Mouse (Mus musculus): ENCODE data around the gene Otub2. TPM values are rescaled to one million over a fixed set of nuclear protein-coding genes. Genes with fewer than 3 reads are reported as not detected.

The Otub2 gene
- polyA plus RNA-seq, 1 experiment from 2014 or later: 23.1 TPM

- Histone ChIP-seq H3K4me3 (replicated peaks) (no peak overlapping the region), H3K36me3 (no peaks in the 10 kb centered on the region), H3K27me3 (replicated peaks) (no peaks in the 10 kb centered on the region), H3K27ac (replicated peaks) (no peak overlapping the region), H3K4me1 (no peaks in the 10 kb centered on the region), H3K9me3 (replicated peaks) (no peaks in the 10 kb centered on the region), H3K9ac (replicated peaks) (no peak overlapping the region), H3K4me2 (no peak overlapping the region)
- ATAC-seq (ENCODE audit: low FRiP score): no peak
- 60% methylated on average over 5 of the region's 5 CpGs for WGBS
These were observed 12.4 kb upstream of the Otub2 start for GRCm38 (mm10) chr12:103376124-103376523.

DNA sequence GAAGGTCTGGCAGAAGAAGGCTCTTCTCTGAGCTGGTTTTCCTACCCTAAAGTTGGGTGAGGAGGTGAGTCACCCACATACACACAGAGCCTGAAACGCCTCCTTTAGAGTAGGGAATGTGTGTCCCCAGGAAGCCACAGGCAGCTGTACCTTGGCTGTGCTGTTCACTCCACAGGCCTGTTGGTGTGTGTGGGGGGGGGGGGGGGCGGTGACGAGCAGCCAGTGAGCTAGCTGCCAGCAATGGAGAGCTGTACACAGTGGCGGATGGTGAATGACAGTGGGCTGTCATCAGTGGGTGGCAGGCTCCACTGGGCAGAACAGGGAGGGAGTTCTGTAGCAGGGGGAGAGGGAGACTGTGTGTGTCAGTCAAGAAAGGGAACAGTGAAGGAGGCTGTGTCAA lies 11.7 kb upstream of the Otub2 start:
- no peak overlapping the region for H3K27ac ChIP-seq (replicated peaks)
- ATAC-seq (ENCODE audit: low FRiP score): no peak
- H3K4me1 ChIP-seq: no peaks in the 10 kb centered on the region
- no peak overlapping the region for H3K4me2 ChIP-seq
- H3K9me3 ChIP-seq (replicated peaks): no peaks in the 10 kb centered on the region
- no peaks in the 10 kb centered on the region for H3K36me3 ChIP-seq
- no peaks in the 10 kb centered on the region for H3K27me3 ChIP-seq (replicated peaks)
- H3K4me3 ChIP-seq (replicated peaks): no peak overlapping the region
- 58% methylated on average over 4 of the region's 4 CpGs for WGBS
- H3K9ac ChIP-seq (replicated peaks): no peak overlapping the region

- Histone ChIP-seq H3K4me3 (replicated peaks) (no peak overlapping the region), H3K4me1 (no peaks in the 10 kb centered on the region), H3K36me3 (no peaks in the 10 kb centered on the region), H3K9ac (replicated peaks) (no peak overlapping the region), H3K9me3 (replicated peaks) (no peaks in the 10 kb centered on the region), H3K4me2 (no peak overlapping the region), H3K27me3 (replicated peaks) (no peaks in the 10 kb centered on the region), H3K27ac (replicated peaks) (no peak overlapping the region)
- ATAC-seq (ENCODE audit: low FRiP score): no peak
- 84% methylated on average over 4 of the region's 4 CpGs for WGBS
These were observed 8.3 kb upstream of the Otub2 start for GRCm38 (mm10) chr12:103380226-103380625.

- Histone ChIP-seq H3K36me3 (no peaks in the 10 kb centered on the region), H3K27me3 (replicated peaks) (no peaks in the 10 kb centered on the region), H3K4me3 (replicated peaks) (peak overlapping the region; percentile 76), H3K4me2 (peak overlapping the region; percentile 82), H3K4me1 (peaks cover 21% of the 10 kb centered on the region), H3K9me3 (replicated peaks) (no peaks in the 10 kb centered on the region), H3K9ac (replicated peaks) (peak overlapping the region; percentile 92; the same call in 1 of the 2 replicates), H3K27ac (replicated peaks) (no peak overlapping the region)
- no peak for ATAC-seq (ENCODE audit: low FRiP score)
- 62% methylated on average over 2 of the region's 2 CpGs for WGBS
These were observed 856 bp downstream of the Otub2 start for GRCm38 (mm10) chr12:103389348-103389727.

DNA sequence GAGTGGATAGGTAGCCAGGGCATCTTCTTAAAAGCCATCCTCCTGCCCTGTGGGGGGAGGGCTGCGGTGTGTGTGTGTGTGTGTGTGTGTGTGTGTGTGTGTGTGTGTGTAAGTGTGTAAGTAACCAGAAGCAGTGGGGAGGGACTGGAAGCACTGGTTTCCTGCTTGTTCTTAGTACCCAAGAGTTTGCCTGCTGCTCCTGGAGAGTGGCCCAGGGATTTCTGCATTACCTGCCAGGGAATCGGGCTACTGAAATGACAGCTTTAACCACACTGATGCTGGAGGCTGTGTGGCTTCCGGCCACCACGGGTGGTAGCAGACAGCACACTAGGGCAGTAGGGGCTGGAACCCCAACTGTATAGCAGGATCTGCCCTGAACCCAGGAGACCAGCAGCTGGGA lies 1.5 kb downstream of the Otub2 start:
- peaks cover 21% of the 10 kb centered on the region for H3K4me1 ChIP-seq

DNA sequence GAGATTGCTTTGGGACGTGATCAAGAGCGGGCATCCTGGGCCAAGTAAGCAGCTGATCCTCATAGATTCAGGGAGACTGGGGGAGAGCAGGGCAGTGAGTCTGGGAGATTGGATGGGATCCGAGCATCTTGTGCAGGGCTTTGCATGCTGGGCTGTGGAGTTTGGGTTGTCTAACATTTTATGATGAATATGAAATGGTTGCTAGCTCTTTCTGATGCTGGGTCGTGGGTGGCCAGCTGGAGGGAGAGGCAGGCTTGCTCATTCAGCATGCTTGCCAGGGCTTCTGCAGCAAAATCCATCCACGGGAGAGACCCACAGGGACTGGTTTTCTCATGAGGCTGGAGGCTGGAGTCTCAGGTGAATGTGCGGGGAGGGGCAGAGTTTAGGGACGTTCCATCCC lies 2.6 kb downstream of the Otub2 start:
- Histone ChIP-seq H3K9ac (replicated peaks) (no peak overlapping the region), H3K9me3 (replicated peaks) (no peaks in the 10 kb centered on the region), H3K4me2 (no peak overlapping the region), H3K4me1 (peaks cover 21% of the 10 kb centered on the region), H3K36me3 (no peaks in the 10 kb centered on the region), H3K27ac (replicated peaks) (no peak overlapping the region), H3K4me3 (replicated peaks) (no peak overlapping the region), H3K27me3 (replicated peaks) (no peaks in the 10 kb centered on the region)
- no peak for ATAC-seq (ENCODE audit: low FRiP score)
- WGBS: 88% methylated on average over 7 of the region's 7 CpGs

More for the DNA sequence above, 1.5 kb downstream of the Otub2 start:
- no peaks in the 10 kb centered on the region for H3K36me3 ChIP-seq
- H3K9ac ChIP-seq (replicated peaks): 0 out of 2 replicates have a peak overlapping the region, but pooled peaks have one; percentile 3
- peak overlapping the region; percentile 82; the same call in 1 of the 2 replicates for H3K4me2 ChIP-seq
- no peaks in the 10 kb centered on the region for H3K9me3 ChIP-seq (replicated peaks)
- ATAC-seq (ENCODE audit: low FRiP score): no peak
- 81% methylated on average over 4 of the region's 4 CpGs for WGBS
- no peak overlapping the region for H3K27ac ChIP-seq (replicated peaks)
- H3K4me3 ChIP-seq (replicated peaks): no peak overlapping the region
- H3K27me3 ChIP-seq (replicated peaks): no peaks in the 10 kb centered on the region

DNA sequence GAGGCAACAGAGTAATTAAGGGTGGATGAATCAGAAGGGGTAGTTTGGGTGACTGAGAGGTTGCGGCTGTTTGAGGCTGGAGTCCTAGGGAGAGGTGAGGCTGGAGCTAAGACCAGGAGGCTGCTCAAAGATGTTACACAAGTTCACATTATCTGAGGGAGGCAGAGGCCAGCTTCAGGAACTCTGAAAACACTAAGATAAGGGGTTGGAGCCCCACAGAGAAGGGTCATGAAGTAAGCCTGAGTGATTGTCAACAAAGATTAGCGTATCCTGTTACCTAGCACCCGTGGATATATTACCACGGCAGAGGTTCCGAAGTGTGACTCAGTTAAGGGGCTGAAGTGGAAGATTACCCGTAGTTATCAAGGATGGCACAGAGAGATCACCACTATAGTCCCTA lies 5.0 kb downstream of the Otub2 start:
- Histone ChIP-seq H3K9ac (replicated peaks) (no peak overlapping the region), H3K4me3 (replicated peaks) (no peak overlapping the region), H3K4me2 (no peak overlapping the region), H3K27me3 (replicated peaks) (no peaks in the 10 kb centered on the region), H3K4me1 (peaks cover 21% of the 10 kb centered on the region), H3K9me3 (replicated peaks) (no peaks in the 10 kb centered on the region), H3K36me3 (no peaks in the 10 kb centered on the region), H3K27ac (replicated peaks) (no peak overlapping the region)
- WGBS: 60% methylated on average over 6 of the region's 6 CpGs
- no peak for ATAC-seq (ENCODE audit: low FRiP score)

DNA sequence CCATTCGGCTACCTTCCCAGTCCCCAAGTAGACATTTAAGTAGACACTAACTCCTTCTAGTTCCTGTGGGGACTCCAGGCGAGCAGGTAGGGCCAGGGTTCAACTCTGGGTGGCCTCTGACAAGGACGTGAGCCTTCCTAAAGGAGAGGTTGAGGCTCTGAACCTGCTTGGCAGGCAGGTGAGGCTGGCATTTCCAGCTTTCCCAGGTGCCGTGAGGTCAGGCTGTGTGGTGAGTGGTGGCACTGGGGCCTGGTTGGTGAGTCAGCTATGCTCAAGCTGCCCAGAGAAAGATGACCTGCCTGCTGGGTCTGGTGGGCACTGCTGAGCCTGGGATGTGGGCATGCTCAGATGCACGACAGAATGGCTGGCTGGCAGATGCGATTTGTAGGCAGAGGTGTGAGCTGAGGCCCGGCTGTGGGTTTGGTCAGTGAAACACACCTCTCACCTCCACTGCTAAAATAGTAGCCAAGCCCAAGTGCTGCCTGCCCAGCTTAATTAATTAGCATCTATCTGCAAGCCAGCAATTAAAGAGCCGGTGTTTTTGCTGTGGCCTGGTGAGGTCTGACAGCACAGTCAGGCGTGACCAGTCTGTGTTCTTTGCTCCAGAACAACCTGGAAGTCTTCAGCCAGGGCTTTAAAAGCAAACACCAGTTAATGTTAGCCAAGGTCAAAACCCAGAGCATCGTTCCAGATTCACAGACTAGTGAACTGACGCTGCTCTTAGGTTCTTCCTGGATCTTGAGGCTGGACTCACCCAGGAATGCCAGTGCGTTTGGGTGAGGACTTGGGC lies 7.2 kb downstream of the Otub2 start:
- Histone ChIP-seq H3K4me1 (0 out of 2 replicates have a peak, but pooled peaks cover 2% of the 10 kb centered on the region), H3K27ac (replicated peaks) (no peak overlapping the region), H3K36me3 (no peaks in the 10 kb centered on the region), H3K9ac (replicated peaks) (no peak overlapping the region), H3K4me3 (replicated peaks) (no peak overlapping the region), H3K4me2 (no peak overlapping the region), H3K27me3 (replicated peaks) (no peaks in the 10 kb centered on the region), H3K9me3 (replicated peaks) (no peaks in the 10 kb centered on the region)
- 79% methylated on average over 12 of the region's 12 CpGs for WGBS
- no peak for ATAC-seq (ENCODE audit: low FRiP score)

DNA sequence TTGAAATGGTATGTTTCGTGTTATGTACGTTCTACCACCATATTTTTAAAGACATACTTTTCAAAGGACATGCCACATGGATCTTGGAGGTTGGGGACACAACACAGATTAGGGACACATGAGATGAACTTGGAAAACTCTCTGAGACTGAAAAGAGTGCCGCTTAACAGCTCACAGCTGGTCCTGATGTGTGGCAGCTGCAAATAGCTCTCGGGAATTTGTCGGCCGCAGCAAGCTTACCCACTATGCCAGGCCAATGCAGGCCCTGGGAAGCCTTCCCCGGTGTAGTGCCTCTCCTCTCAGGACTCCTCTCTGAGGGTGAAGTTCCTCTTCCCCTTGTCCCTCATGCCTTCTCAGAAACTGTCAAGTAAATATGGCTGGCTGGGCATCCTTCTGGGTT lies 8.3 kb downstream of the Otub2 start:
- Histone ChIP-seq H3K9ac (replicated peaks) (no peak overlapping the region), H3K36me3 (peaks cover 4% of the 10 kb centered on the region; the same call in 1 of the 2 replicates), H3K27ac (replicated peaks) (no peak overlapping the region), H3K4me1 (no peaks in the 10 kb centered on the region), H3K4me3 (replicated peaks) (no peak overlapping the region), H3K4me2 (no peak overlapping the region), H3K9me3 (replicated peaks) (no peaks in the 10 kb centered on the region), H3K27me3 (replicated peaks) (no peaks in the 10 kb centered on the region)
- ATAC-seq (ENCODE audit: low FRiP score): no peak
- 84% methylated on average over 7 of the region's 7 CpGs for WGBS

GRCm38 (mm10) chr12:103404131-103404530 lies 15.6 kb downstream of the Otub2 start:
- Histone ChIP-seq H3K4me2 (no peak overlapping the region), H3K27ac (replicated peaks) (no peak overlapping the region), H3K36me3 (peaks cover 62% of the 10 kb centered on the region), H3K9me3 (replicated peaks) (no peaks in the 10 kb centered on the region), H3K4me3 (replicated peaks) (no peak overlapping the region), H3K4me1 (no peaks in the 10 kb centered on the region), H3K9ac (replicated peaks) (no peak overlapping the region), H3K27me3 (replicated peaks) (no peaks in the 10 kb centered on the region)
- peak; percentile 8; the same call in 1 of the 2 replicates for ATAC-seq (ENCODE audit: low FRiP score)
- WGBS: 88% methylated on average over 18 of the region's 18 CpGs

DNA sequence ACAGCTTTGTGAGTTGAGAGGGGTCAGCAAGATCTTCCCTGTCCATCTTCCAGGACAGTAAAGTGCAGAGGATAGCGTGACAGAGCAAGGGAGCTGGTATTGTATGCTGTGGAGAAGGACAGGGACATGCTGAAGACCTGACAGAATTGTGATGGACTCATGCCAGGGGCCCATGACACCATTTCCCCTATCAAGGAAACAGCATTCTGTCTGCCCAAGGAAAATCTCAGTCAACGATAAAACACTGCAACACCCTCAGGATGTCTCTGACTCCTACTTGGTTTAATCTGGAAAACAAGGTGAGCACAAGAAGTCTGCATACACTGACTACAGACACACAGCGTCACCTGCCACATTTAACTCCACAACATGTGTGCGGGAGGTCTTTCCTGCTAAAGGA lies 19.2 kb downstream of the Otub2 start, which contains the start of gene 9330161L09Rik:
TSS of gene 9330161L09Rik (minus strand) at position 101 of the 400 bp plus-strand sequence.
- H3K36me3 ChIP-seq: peaks cover 94% of the 10 kb centered on the region
- no peaks in the 10 kb centered on the region for H3K27me3 ChIP-seq (replicated peaks)
- no peak for ATAC-seq (ENCODE audit: low FRiP score)
- no peak within 1 kb of the TSS for H3K4me2 ChIP-seq
- 97% methylated on average over 4 of the region's 4 CpGs for WGBS
- no peak within 1 kb of the TSS for H3K27ac ChIP-seq (replicated peaks)
- H3K4me1 ChIP-seq: no peaks in the 10 kb centered on the region
- H3K4me3 ChIP-seq (replicated peaks): no peak within 1 kb of the TSS
- H3K9me3 ChIP-seq (replicated peaks): no peaks in the 10 kb centered on the region
- no peak within 1 kb of the TSS for H3K9ac ChIP-seq (replicated peaks)

DNA sequence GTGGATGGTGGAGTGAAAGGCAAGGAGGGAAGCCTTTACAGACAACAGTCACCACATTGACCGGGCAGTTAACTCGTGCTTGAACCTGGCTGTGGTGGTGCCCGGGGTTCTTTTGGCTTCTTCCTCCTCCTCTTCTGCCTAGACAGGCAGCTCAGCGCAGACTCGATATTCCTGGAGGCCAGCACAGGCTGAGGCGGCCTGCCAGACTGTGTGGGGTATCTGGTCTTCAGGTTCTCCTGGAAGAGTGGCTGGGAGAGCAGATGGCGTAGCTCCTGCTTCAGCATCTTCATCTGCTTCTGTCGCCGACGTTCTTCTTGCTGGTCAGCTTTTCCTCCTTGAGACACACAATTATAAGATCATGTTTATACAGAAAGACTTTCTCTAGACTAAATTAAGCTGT lies 19.7 kb downstream of the Otub2 start:
- H3K27me3 ChIP-seq (replicated peaks): no peaks in the 10 kb centered on the region
- no peaks in the 10 kb centered on the region for H3K9me3 ChIP-seq (replicated peaks)
- H3K9ac ChIP-seq (replicated peaks): no peak overlapping the region
- WGBS: 97% methylated on average over 10 of the region's 10 CpGs
- no peak for ATAC-seq (ENCODE audit: low FRiP score)
- H3K4me3 ChIP-seq (replicated peaks): no peak overlapping the region
- no peak overlapping the region for H3K4me2 ChIP-seq
- no peaks in the 10 kb centered on the region for H3K4me1 ChIP-seq
- H3K36me3 ChIP-seq: peaks cover 96% of the 10 kb centered on the region
- H3K27ac ChIP-seq (replicated peaks): no peak overlapping the region
